Mouse (Mus musculus) A20 (cell line): ENCODE data around the gene Fpr2.
"Not testable (repeated sequence)": the region's sequence is repeated elsewhere in the genome, so short reads cannot be mapped to it uniquely, and the experiment has no call there.

Experiments
- DNase-seq: peaks from one replicate; pipeline ENCODE4 v3.0.0-alpha.2; 2011; ENCODE audit warnings: low read depth, low spot score

Fpr2 gene

GRCm38 (mm10) chr17:17882672-17883071, 5.0 kb upstream of the Fpr2 start:
- no peak for DNase-seq

GRCm38 (mm10) chr17:17883840-17884239, 3.8 kb upstream of the Fpr2 start, which contains the start of gene Fpr1:
Fpr1 (minus strand) TSS chr17:17883940.
- DNase-seq, result no peak

GRCm38 (mm10) chr17:17889732-17890425, 2.3 kb downstream of the Fpr2 start:
- DNase-seq, result no peak

- DNase-seq, result peak; percentile 64
These were observed 8.4 kb downstream of the Fpr2 start for GRCm38 (mm10) chr17:17896039-17896438.

- peak; percentile 66 for DNase-seq
These were observed 11.6 kb downstream of the Fpr2 start for GRCm38 (mm10) chr17:17899268-17899667.

GRCm38 (mm10) chr17:17900768-17901167, 13.1 kb downstream of the Fpr2 start:
- peak; percentile 84 for DNase-seq

- no peak for DNase-seq
These were observed 22.2 kb downstream of the Fpr2 start for GRCm38 (mm10) chr17:17909636-17910421.

- DNase-seq, result not testable (repeated sequence)
These were observed 25.0 kb downstream of the Fpr2 start for GRCm38 (mm10) chr17:17912618-17913017.

GRCm38 (mm10) chr17:17917376-17917775, 29.8 kb downstream of the Fpr2 start:
- no peak for DNase-seq

GRCm38 (mm10) chr17:17917782-17918181, 30.2 kb downstream of the Fpr2 start:
- DNase-seq, result no peak
